Mouse (Mus musculus) small intestine, adult 10 weeks (tissue): ENCODE measurements around the gene Dmkn. TPM values are rescaled to one million over a fixed set of nuclear protein-coding genes. Genes with fewer than 3 reads are reported as not detected.

Source experiments
- polyA plus RNA-seq: library from polyadenylated mRNA; stranded (reverse); fragments of 350-450 nt; fragmentation: Illumina TruSeq; extraction: RNeasy Lipid Tissue Mini Kit (QIAGEN cat#74804); gene quantifications from one replicate; pipeline ENCODE4 v1.2.3, GENCODE M21; 2014; ENCODE audit warnings: low replicate concordance

Dmkn gene
- not detected for polyA plus RNA-seq

GRCm38 (mm10) chr7:30763456-30763855 lies at the start of gene Dmkn:
TSS of gene Dmkn (plus strand) at chr7:30763756.

DNA sequence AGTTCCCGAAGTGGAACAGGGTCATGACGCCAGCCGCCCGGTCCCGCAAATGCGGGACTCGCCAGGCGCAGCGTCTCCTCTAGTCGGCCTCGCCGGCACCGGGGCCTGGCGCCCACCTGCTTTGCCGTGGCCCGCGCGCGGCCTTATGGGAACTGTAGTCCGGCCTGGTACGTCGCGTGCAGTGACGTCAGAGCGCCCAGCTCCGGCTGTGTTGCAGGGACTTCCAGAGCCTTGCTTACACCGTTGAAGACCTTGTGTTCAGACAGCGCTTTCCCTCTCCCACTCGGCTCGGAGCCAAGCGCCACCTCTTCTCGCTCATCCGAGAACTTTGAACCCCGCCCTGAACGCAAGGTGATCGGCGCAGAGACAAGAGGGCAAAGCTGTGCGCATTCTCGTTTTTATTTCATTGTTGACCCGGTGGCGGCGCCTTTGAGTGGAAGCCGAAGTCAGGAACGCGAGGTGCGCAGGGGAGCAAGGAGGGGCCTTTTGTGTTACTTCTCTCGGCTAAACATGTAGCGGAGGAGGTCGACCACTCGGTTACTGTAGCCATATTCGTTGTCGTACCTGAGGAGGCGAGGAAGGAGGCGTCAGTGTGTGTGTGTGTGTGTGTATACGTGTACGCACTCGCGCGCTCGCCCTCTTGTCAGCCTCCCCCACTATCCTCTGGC lies 34.0 kb upstream of the Dmkn start, which contains the start of gene Tmem147:
TSS of gene Tmem147 (minus strand) at position 145 of the 668 bp plus-strand sequence.

GRCm38 (mm10) chr7:30743617-30744016 lies 19.9 kb upstream of the Dmkn start, which contains the start of gene Gapdhs:
TSS of gene Gapdhs (minus strand) at chr7:30743681.

DNA sequence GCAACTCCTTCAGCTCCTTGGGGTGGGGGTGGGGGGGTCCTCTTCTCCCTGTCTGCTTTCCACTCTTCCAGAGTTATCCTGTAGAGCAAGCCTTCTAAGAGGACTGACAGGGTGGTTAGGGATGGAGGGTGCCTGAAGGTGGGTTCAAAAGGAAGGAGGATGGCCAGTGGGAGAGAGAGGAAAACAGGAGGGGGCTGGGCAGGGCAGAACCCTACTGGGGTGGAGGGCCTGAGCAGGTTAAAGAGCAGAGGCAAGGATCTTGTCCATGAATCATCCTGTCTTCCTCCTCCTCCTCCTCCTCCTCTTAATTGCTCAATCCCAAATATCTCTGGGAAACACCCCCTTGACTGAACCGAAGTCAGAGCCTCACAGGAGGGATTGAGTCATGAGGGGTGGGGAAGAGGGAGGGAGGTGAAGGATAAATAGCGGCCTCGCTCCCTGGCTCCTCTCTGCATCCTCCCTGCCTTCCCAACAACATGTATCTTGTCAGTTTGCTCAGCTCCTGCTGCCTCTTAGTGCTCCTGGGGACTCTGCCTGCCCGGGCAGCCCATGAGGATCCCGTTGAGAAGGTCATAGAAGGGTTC lies 12.4 kb upstream of the Dmkn start, which contains the start of gene Sbsn:
TSS of gene Sbsn (plus strand) at position 386 of the 584 bp plus-strand sequence.

DNA sequence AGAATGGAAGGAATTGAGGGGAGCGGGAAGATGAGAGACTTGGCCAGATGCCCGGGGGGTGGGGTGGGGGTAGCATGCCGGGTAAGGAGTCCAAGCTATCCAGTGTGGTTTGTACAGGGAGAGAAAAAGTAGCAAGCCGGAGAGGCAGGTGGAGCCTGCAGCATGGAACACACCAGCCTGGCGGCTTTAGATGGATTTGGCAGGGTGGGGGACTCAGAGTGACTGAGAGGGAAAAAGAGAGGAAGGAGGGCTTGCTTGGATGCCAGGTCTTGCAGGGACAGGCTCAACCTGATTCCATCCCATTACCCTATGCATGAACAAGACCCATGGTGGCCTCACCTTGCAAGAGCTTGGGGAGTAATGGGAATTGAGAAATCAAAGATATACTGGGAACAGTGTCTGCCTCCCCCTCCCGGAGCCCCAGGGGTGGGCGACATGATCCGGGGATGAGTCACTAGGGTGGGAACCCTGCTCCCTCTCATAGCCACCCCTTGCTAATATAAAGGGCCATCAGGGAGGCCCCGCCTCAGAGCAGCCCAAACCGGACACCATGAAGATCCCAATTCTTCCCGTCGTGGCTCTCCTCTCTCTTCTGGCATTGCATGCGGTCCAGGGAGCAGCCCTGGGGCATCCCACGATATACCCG lies 23.9 kb downstream of the Dmkn start, which contains the start of gene Krtdap:
TSS of gene Krtdap (plus strand) at position 520 of the 646 bp plus-strand sequence.

DNA sequence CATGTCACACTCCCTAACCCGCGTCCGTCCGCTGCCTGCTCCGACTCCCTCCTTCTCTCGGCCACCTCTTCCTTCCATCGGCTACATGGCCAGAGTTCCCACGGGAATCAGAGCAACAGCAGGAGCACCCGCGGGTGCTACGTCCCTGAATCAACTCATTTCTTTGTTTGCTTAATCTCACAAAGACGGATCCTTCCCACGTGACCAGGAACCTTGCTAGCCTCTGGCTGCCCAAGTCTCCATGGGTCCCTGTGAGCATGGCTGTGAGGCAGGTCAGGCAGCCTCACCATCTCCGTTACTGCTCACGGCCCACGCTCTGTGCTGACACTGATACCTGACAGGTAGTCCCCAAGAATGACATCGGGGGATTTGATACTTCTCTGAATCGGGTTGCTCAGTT lies 60.1 kb downstream of the Dmkn start, which contains the start of gene Ffar2:
TSS of gene Ffar2 (minus strand) at position 101 of the 400 bp plus-strand sequence.

Other genes starting within 250 kb of the Dmkn start
- gene Arhgap33, start 228.7 kb upstream of the Dmkn start, polyA plus RNA-seq = 0.11 TPM
- gene Hspb6, start 211.6 kb upstream of the Dmkn start, polyA plus RNA-seq = 28.5 TPM
- 0.97 TPM for gene Proser3, start 211.5 kb upstream of the Dmkn start, polyA plus RNA-seq
- gene Lin37, start 203.9 kb upstream of the Dmkn start, polyA plus RNA-seq = not detected
- 2.6 TPM for gene U2af1l4, start 200.5 kb upstream of the Dmkn start, polyA plus RNA-seq
- gene Gm49396, start 200.4 kb upstream of the Dmkn start, polyA plus RNA-seq = 6.2 TPM
- 17.3 TPM for gene Psenen, start 200.1 kb upstream of the Dmkn start, polyA plus RNA-seq
- gene Igflr1, start 198.3 kb upstream of the Dmkn start, polyA plus RNA-seq = not detected
- 4.6 TPM for gene Kmt2b, start 175.0 kb upstream of the Dmkn start, polyA plus RNA-seq
- not detected for gene Zbtb32, start 164.8 kb upstream of the Dmkn start, polyA plus RNA-seq
- not detected for gene Upk1a, start 150.9 kb upstream of the Dmkn start, polyA plus RNA-seq
- gene Cox6b1, start 137.6 kb upstream of the Dmkn start, polyA plus RNA-seq = 1,034 TPM
- not detected for gene Etv2, start 127.9 kb upstream of the Dmkn start, polyA plus RNA-seq
- gene Rbm42, start 113.4 kb upstream of the Dmkn start, polyA plus RNA-seq = not detected
- gene Haus5, start 98.8 kb upstream of the Dmkn start, polyA plus RNA-seq = 2.8 TPM
- not detected for gene Pmis2, start 92.2 kb upstream of the Dmkn start, polyA plus RNA-seq
- not detected for gene 2200002J24Rik, start 64.8 kb upstream of the Dmkn start, polyA plus RNA-seq
- not detected for gene Atp4a, start 51.5 kb upstream of the Dmkn start, polyA plus RNA-seq
- 4.8 TPM for gene Tmem147, start 34.2 kb upstream of the Dmkn start, polyA plus RNA-seq
- gene Gapdhs, start 20.1 kb upstream of the Dmkn start, polyA plus RNA-seq = not detected
- gene Sbsn, start 12.3 kb upstream of the Dmkn start, polyA plus RNA-seq = 0.15 TPM
- gene Krtdap, start 24.1 kb downstream of the Dmkn start, polyA plus RNA-seq = not detected
- gene Ffar2, start 60.0 kb downstream of the Dmkn start, polyA plus RNA-seq = 1.7 TPM
- not detected for gene Ffar3, start 92.4 kb downstream of the Dmkn start, polyA plus RNA-seq
- 0.85 TPM for gene Ffar1, start 97.8 kb downstream of the Dmkn start, polyA plus RNA-seq
- 3.0 TPM for gene Cd22, start 116.6 kb downstream of the Dmkn start, polyA plus RNA-seq
- gene Mag, start 151.1 kb downstream of the Dmkn start, polyA plus RNA-seq = not detected
- gene Hamp2, start 160.9 kb downstream of the Dmkn start, polyA plus RNA-seq = 2.0 TPM
- not detected for gene Hamp, start 180.3 kb downstream of the Dmkn start, polyA plus RNA-seq
- 52.9 TPM for gene Usf2, start 193.0 kb downstream of the Dmkn start, polyA plus RNA-seq
- 4.8 TPM for gene Lsr, start 209.7 kb downstream of the Dmkn start, polyA plus RNA-seq
- gene Fam187b, start 210.0 kb downstream of the Dmkn start, polyA plus RNA-seq = 4.1 TPM